Mouse (Mus musculus) C2C12 (cell line): ENCODE results near the gene Cbfa2t3. TPM values are rescaled to one million over a fixed set of nuclear protein-coding genes. Genes with fewer than 3 reads are reported as not detected.
A peak's percentile ranks its signal among the peaks of the same experiment; 100 is the strongest.

Source experiments
- H3K27me3 ChIP-seq: one replicate; pipeline ENCODE4 v1.6.1; 2011; ENCODE audit not compliant: control insufficient read depth, insufficient read depth, insufficient read length
- H3K36me3 ChIP-seq: one replicate; pipeline ENCODE4 v1.6.1; 2011; ENCODE audit not compliant: control insufficient read depth, insufficient read depth
- H3K4me3 ChIP-seq: one replicate; pipeline ENCODE4 v1.5.1; 2011; ENCODE audit warnings: mild to moderate bottlenecking, control low read depth; ENCODE audit not compliant: poor library complexity, insufficient read depth, severe bottlenecking
- H3K79me2 ChIP-seq: one replicate; pipeline ENCODE4 v1.6.1; 2011; ENCODE audit not compliant: control insufficient read depth, insufficient read depth
- H3K79me3 ChIP-seq: one replicate; pipeline ENCODE4 v1.6.1; 2011; ENCODE audit warnings: low read depth, control low read depth
- H3ac ChIP-seq: one replicate; pipeline ENCODE3; 2011; ENCODE audit warnings: low read depth; ENCODE audit not compliant: control insufficient read depth, insufficient read length
- CEBPB ChIP-seq: IDR thresholded peaks from one replicate; pipeline ENCODE4 v1.6.1; 2011; ENCODE audit warnings: low read depth, mild to moderate bottlenecking, control low read depth, moderate library complexity
- CTCF ChIP-seq: IDR thresholded peaks from one replicate; pipeline ENCODE4 v1.5.1; 2011; ENCODE audit not compliant: control insufficient read depth, insufficient read depth, insufficient read length
- FOSL1 ChIP-seq: IDR thresholded peaks from one replicate; pipeline ENCODE4 v1.8.0; 2011; ENCODE audit warnings: mild to moderate bottlenecking, low read length; ENCODE audit not compliant: poor library complexity, insufficient read depth, severe bottlenecking
- MAX ChIP-seq: IDR thresholded peaks from one replicate; pipeline ENCODE4 v1.6.1; 2011; ENCODE audit warnings: mild to moderate bottlenecking, control low read depth
- MYOD1 ChIP-seq: IDR thresholded peaks from one replicate; pipeline ENCODE4 v1.6.1; 2011; ENCODE audit warnings: low read depth; ENCODE audit not compliant: control insufficient read depth, insufficient read length
- MYOG ChIP-seq: IDR thresholded peaks from one replicate; pipeline ENCODE4 v1.6.1; 2011; ENCODE audit not compliant: control insufficient read depth, insufficient read length; ENCODE audit errors: extremely low read depth
- USF1 ChIP-seq: IDR thresholded peaks from one replicate; pipeline ENCODE4 v1.6.1; 2011; ENCODE audit warnings: low read depth, mild to moderate bottlenecking, control low read depth, moderate library complexity
- polyA plus RNA-seq: library from polyadenylated mRNA; unstranded; fragments of >200 nt; fragmentation: generic; extraction: Trizol; gene quantifications from one replicate; pipeline ENCODE4 v1.2.1, GENCODE M21; 2012; ENCODE audit warnings: missing spikeins

Cbfa2t3 gene
- polyA plus RNA-seq, 1 experiment: 0.15 TPM

GRCm38 (mm10) chr8:122720070-122720729, 21.3 kb upstream of the Cbfa2t3 start:
- Histone ChIP-seq H3K4me3 (no peak overlapping the region), H3K36me3 (no peaks in the 10 kb centered on the region), H3ac (no peak overlapping the region), H3K79me3 (no peaks in the 10 kb centered on the region), H3K79me2 (no peaks in the 10 kb centered on the region), H3K27me3 (peaks cover 91% of the 10 kb centered on the region)
- TF ChIP-seq MYOD1 (no peak), CEBPB (no peak), CTCF (no peak), USF1 (no peak), MAX (no peak), MYOG (no peak)

GRCm38 (mm10) chr8:122719500-122720065, 20.7 kb upstream of the Cbfa2t3 start:
- Histone ChIP-seq H3K79me2 (no peaks in the 10 kb centered on the region), H3K79me3 (no peaks in the 10 kb centered on the region), H3ac (no peak overlapping the region), H3K36me3 (no peaks in the 10 kb centered on the region), H3K27me3 (peaks cover 97% of the 10 kb centered on the region), H3K4me3 (no peak overlapping the region)
- TF ChIP-seq MYOD1 (no peak), CTCF (no peak)

- TF ChIP-seq CEBPB: no peak
- TF ChIP-seq USF1: no peak
- TF ChIP-seq MYOD1: no peak
- no peak for TF ChIP-seq CTCF
- TF ChIP-seq MYOG: no peak
- no peak for TF ChIP-seq FOSL1
- TF ChIP-seq MAX: no peak
Observed at GRCm38 (mm10) chr8:122718711-122719499, 20.0 kb upstream of the Cbfa2t3 start.

GRCm38 (mm10) chr8:122717869-122718509, 19.1 kb upstream of the Cbfa2t3 start:
- Histone ChIP-seq H3K79me3 (no peaks in the 10 kb centered on the region), H3K79me2 (no peaks in the 10 kb centered on the region), H3K36me3 (no peaks in the 10 kb centered on the region), H3K27me3 (peaks cover 97% of the 10 kb centered on the region), H3ac (no peak overlapping the region), H3K4me3 (no peak overlapping the region)
- TF ChIP-seq USF1 (no peak), FOSL1 (no peak), MYOG (no peak), MAX (no peak), MYOD1 (no peak), CEBPB (no peak), CTCF (no peak)

More at GRCm38 (mm10) chr8:122718711-122719499, 20.0 kb upstream of the Cbfa2t3 start:
- Histone ChIP-seq H3K79me3 (no peaks in the 10 kb centered on the region), H3K4me3 (no peak overlapping the region), H3K79me2 (no peaks in the 10 kb centered on the region), H3ac (no peak overlapping the region), H3K27me3 (peaks cover 97% of the 10 kb centered on the region), H3K36me3 (no peaks in the 10 kb centered on the region)

GRCm38 (mm10) chr8:122716566-122716965, 17.7 kb upstream of the Cbfa2t3 start:
- Histone ChIP-seq H3K4me3 (no peak overlapping the region), H3K36me3 (no peaks in the 10 kb centered on the region), H3K79me2 (no peaks in the 10 kb centered on the region), H3K79me3 (no peaks in the 10 kb centered on the region), H3K27me3 (peaks cover 97% of the 10 kb centered on the region), H3ac (no peak overlapping the region)
- TF ChIP-seq MYOD1 (peak; percentile 50), MAX (no peak)
